Mouse (Mus musculus) liver, adult 2 months (tissue): ENCODE results near the gene Stxbp5l.

Source experiments
- CTCF ChIP-seq: fragments of 200-500 bp; IDR thresholded peaks from 2 replicates; pipeline ENCODE4 v1.5.1; 2011; ENCODE audit warnings: low read depth, low read length, control low read depth
- POLR2A ChIP-seq: fragments of 200-500 bp; IDR thresholded peaks from 2 replicates; pipeline ENCODE4 v1.6.1; 2011; ENCODE audit warnings: low read length, control low read depth; ENCODE audit not compliant: insufficient read depth; ENCODE audit errors: extremely low read depth

DNA sequence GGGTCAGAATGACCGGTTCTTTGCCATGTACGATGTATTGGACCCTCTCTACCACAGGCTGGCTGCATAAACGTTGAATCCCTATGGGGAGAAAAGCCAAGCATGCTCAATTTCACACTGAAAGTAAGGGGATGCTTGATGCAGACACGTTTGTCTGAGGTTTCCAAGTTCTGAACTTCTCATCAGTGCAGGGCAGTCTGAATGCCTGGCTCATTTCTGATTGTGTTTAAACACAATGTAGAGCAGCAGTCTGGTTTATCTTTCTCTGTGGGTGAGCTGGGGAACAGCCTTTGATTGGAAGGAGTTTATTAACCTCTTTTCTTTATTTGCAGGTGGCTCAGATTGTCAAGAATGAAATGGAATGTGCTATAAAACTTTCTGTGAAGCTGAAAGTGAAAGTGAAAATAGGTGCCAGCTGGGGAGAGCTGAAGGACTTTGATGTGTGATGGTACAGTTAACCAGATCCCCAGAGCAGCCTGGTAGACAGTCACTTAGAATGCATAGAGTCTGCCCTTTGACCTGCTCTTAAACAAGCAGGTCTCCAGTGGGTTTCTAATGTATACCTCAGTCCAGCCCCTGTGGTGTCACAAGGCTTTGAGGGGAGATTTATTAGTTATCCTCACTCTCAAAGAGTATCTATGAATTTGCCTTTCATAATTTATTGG is 290.5 kb downstream of the Stxbp5l start:
- no peak for TF ChIP-seq CTCF
- no peak for TF ChIP-seq POLR2A
